Mouse (Mus musculus): ENCODE data around the gene Arhgef10l.

- TF ChIP-seq CTCF (IDR thresholded peaks at IDR 0.05; ENCODE audit: low read depth, low read length) = no peak
- TF ChIP-seq POLR2A (IDR thresholded peaks at IDR 0.05; ENCODE audit: extremely low read depth, insufficient read depth, low read length) = no peak
Measured at GRCm38 (mm10) chr4:140614145-140614544, 51.7 kb downstream of the Arhgef10l start.

Data from liver, adult 2 months (tissue).